Mouse (Mus musculus) cerebellum, adult 18-20 months (tissue): ENCODE data around the gene Dnaic2.
A peak's percentile ranks its signal among the peaks of the same experiment; 100 is the strongest.

Experiments
- DNase-seq, 2 experiments: peaks; one replicate each; pipeline ENCODE4 v3.0.0; 2021

Gene Dnaic2

GRCm38 (mm10) chr11:114726965-114727825 is at the start of gene Dnaic2:
Gene Dnaic2 (plus strand): TSS chr11:114727408.
- DNase-seq = peak; percentile 62 to 69

DNA sequence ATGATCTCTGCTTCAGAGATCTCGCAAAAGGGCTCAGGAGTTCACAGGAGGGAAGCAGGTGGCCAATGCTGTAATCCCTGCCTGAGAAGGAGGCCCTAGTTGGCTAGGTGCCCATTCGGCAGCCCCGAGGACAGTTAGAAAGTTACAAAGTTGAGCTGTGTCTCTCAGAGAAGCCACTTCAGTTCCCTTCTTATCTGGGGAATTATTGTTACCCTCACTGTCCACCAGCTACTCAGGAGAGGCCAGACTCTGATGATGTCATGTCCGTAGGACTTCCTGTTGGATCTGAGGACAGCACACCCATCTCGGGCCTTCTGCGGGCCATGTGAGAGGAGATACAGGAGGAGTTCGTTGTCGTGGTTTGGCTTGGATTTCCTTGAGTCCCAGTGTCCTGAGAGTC is 47.6 kb upstream of the Dnaic2 start:
- DNase-seq = peak; percentile 52 to 58

DNA sequence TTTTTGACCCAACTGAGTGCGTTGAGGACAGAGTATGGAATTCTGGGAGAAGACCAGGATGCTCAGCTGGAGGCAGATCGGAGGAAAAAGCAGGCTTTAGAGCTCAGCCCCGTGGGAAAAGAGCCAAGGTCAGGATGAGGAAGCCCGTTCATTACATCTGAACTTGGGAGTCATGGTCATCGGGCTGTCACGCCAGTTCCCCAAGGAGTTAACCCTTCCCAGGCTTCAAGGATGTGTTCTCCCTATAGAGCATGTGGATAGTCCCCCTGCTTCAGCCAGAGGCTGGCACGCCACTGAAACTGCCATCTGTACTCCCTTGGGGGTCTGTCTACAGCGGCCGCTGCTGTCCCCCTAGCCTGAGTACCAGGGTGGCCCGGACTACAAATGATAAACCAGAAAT is 46.9 kb upstream of the Dnaic2 start:
- no peak for DNase-seq

- DNase-seq = peak; percentile 43 to 45
Observed at GRCm38 (mm10) chr11:114681054-114681453, 46.2 kb upstream of the Dnaic2 start.

- DNase-seq = no peak
Observed at GRCm38 (mm10) chr11:114682321-114682900, 44.8 kb upstream of the Dnaic2 start.

- peak in 1 of 2 experiments; percentile 48 for DNase-seq
Observed at GRCm38 (mm10) chr11:114683029-114683721, 44.0 kb upstream of the Dnaic2 start.

DNA sequence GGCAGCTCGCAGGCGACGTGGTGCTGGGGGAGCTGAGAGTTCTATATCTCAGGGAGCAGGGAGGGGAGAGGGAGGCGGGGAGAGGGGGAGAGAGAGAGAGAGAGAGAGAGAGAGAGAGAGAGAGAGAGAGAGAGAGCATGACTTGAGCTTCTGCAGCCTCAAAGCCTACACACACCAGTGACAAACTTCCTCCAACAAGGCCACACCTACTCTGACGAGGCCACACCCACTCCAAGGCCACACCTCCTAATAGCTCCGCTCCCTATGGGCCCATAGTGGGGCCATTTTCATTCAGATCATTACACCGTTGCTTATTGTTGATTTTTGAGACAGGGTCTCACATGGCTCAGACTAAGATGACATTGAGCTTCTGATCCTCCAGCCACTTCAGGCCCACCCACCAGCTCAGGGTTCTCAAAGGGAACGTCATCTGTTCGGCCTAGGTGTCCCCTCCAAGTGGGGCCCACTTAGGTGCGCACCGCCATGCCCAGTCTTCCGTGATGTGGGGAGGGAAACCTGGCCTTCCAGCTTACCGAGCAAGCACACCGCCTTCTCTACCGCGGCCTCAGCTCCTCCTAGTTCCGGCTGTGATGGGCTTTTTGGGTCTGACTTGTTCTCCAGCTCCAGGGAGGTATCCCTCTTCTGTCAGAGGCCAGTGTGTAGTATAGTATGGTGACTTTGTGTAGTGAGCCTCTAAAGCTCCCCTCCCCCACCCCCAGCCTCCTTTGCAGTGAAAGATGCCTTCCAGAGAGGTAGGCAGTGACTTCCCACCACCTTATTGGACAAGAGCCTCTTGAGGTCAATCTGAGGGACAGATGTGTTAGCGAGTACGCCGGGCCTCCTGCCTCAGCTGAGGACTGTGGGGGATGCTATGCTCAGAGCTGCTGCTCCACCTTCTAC is 43.2 kb upstream of the Dnaic2 start:
- no peak for DNase-seq

DNA sequence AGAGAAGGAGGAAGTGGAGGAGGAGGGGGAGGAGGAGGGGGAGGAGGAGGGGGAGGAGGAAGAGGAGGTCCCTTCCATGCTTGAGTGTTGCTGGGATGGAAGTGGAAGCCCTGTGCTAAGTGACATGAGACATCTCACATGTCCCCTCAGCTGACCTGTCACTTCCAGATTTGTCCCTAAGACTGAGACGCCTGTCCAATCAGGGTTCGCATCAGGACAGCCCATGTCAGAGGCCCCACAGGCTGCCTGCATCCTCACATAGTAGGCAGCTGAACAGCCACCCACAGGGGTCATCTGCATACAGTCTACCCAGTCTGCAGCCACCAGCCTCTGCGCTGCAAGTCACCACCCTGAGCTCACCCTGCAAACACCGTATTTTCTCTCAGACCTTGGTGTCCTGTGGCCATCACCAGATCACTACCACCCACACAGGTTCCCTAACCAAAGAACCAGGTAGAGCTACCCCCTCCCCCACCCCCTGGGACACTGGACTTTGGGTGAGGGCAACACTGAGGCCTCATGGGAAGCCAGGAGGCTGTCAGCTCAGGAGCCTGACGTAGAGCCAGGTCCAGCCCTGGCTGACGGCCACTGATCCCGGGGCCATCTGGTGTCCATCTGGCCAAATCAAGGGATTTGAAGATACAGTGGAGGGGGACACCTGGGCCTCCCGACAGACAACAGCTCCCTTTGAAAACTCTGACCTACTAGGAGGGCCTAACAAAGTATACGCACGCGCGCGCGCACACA is 42.4 kb upstream of the Dnaic2 start:
- peak; percentile 98 to 99 for DNase-seq

- DNase-seq = peak in 1 of 2 experiments; percentile 41
Observed at GRCm38 (mm10) chr11:114685526-114686040, 41.6 kb upstream of the Dnaic2 start.

DNA sequence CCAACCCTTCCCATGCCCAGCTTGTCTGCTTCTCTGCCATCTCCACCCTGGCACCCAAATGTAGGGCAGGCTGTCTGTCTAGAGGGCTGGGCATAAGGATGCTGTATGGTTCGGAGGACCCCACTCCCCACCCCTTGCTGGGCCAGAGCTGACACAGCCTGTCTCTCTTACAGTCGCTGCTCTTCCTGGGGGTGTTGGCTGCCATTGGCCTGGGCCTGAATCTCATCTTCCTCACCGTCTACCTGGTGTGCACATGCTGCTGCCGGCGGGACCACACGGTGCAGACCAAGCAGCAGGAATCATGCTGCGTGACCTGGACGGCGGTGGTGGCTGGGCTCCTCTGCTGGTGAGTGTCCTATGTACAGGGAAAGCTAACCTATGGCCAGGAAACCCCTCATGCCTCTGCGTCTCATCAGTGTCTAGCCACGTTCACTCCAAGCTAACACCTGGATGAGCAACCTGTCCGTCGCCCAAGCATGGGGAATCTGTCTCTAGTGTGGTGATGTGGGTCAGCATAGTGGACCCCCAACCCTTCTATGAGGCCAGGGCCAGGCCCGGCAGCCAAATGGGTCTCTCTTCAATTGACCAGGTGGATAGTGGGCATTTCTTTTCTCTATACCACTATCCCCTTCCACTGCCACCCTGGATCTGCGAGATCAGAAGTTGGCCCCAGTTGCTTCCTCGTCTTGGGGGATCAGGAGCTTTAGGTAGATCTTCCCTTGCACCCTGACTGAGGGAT is 40.8 kb upstream of the Dnaic2 start:
- DNase-seq = no peak

- DNase-seq = no peak
Observed at GRCm38 (mm10) chr11:114687574-114688188, 39.5 kb upstream of the Dnaic2 start.

GRCm38 (mm10) chr11:114688729-114689128 is 38.5 kb upstream of the Dnaic2 start:
- no peak for DNase-seq

DNA sequence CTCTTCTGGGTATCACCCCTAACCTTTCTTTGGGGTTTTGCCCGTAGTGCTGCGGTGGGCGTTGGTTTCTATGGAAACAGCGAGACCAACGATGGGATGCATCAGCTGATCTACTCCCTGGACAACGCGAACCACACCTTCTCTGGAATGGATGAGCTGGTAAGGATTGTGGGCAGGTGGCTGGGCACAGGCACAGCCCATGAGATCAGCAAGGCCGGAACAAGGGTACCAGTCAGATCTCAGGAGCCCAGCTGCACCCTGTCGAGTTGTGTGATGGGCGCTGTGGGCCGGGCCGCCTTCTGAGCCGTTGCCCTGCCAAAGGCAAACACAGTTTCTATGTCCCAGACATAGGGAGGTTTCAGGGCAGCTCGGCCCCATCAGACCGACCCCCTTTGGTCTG is 37.0 kb upstream of the Dnaic2 start:
- DNase-seq = peak; percentile 55 to 60

GRCm38 (mm10) chr11:114691454-114692182 is 35.6 kb upstream of the Dnaic2 start:
- DNase-seq = no peak

DNA sequence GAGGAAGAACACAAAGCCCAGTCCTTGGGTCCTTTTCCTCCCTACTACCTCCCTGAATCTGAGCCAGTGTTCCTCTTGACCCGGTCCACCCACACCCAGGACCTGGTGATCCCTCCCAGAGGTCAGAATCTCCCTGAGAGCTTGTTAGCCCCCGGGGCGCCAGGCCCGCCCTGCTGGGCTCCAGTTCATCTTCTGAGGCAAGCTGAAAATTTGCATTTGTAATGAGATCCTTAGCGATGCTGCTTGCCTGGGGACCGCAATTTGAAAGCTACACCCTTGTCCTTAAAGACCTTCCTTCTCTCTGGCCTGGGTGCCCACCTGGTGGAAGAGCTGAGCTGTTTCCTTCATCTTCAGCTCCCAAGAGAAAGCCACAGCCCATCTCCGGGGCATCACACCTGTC is 34.6 kb upstream of the Dnaic2 start:
- no peak for DNase-seq

GRCm38 (mm10) chr11:114693456-114693855 is 33.8 kb upstream of the Dnaic2 start:
- no peak for DNase-seq

GRCm38 (mm10) chr11:114694451-114694850 is 32.8 kb upstream of the Dnaic2 start:
- no peak for DNase-seq

- DNase-seq = no peak
Observed at GRCm38 (mm10) chr11:114698496-114698895, 28.7 kb upstream of the Dnaic2 start.

DNA sequence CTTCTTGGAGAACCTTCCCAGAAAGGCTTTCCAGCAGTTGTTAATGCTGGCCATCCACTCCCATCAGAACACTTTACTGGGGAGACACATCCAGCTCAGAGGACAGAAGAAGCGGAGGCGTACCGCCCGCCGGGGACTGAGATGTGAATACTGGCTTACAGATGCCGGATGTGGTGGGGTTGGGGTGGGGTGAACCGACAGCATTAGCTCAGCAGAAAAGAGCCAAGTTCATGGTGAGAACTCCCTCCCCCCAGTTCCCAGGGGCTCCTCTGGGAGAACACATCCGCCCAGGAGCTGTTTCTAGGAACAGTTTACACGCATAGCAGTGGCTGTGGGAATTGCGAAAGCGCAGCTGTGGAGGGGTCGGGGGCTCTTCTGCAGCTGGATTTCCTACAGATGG is 27.7 kb upstream of the Dnaic2 start:
- DNase-seq = no peak
